Mouse (Mus musculus): ENCODE data around the gene Mlkl. TPM values are rescaled to one million over a fixed set of nuclear protein-coding genes. Genes with fewer than 3 reads are reported as not detected.

Gene Mlkl
- total RNA-seq (2021), result 10 to 100 TPM; 12.8 to 13.4 TPM
- long read RNA-seq, experiment 1, transcript Mlkl-202 (11 exons, 1,976 nt), result major isoform, 6 of 11 reads
- long read RNA-seq, experiment 1, partial matches to known transcripts, result 1 of 11 reads
- long read RNA-seq, experiment 1, other reads (novel, unspliced or antisense), result 4 of 11 reads
- long read RNA-seq, experiment 2, transcript Mlkl-202 (11 exons, 1,976 nt), result major isoform, 8 of 13 reads
- long read RNA-seq, experiment 2, partial matches to known transcripts, result 1 of 13 reads
- long read RNA-seq, experiment 2, other reads (novel, unspliced or antisense), result 3 of 13 reads

DNA sequence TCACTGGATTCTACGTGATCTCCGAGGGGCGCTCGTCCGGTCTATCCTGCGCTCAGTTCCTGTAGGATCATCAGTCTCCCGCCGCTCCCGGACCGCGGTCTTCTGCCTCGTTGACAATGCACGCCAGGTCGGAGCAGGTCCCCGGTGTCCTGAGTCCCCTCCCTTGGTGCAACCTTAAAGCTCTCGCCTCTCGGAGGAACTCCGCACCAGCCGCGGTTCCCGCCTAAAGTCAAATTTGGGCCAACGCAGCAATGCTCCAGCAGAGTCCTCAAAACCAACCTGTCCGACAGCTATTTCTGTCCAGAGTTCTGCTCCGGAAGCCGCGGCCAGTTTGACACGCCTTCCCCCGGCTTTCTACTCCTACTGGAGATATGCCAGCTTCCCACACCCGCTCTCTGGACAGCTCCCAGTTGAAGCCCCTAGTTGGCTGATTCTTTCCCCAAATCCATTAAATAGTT lies at the start of gene Mlkl:
Gene Mlkl (minus strand): TSS at position 288 of the 458 bp plus-strand sequence.
- peak; percentile 39 to 44 for DNase-seq (ENCODE audit: low spot score in 2 of 2)

GRCm38 (mm10) chr8:111385915-111386314 lies 47.9 kb upstream of the Mlkl start:
- no peak for DNase-seq (ENCODE audit: low spot score in 2 of 2)

DNA sequence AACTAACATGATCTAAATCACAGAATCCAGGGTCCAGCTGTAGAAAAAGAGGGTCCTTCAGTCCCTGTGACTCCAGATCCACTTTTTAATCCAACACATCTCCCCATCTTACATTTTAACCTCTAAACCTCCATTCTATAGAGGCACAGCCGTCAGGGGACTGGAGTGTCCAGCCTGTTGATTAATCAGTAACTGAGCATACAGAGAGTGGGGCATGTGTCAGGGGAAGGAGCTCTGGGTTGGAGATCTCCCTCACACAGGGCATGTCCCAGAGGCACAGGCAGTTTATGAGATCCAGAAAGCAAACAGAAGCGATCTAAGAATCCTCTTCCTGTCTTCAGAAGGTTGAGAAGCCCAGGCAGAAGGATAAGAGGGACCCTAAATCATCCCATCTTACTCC lies 46.7 kb upstream of the Mlkl start:
- no peak for DNase-seq (ENCODE audit: low spot score in 2 of 2)

DNA sequence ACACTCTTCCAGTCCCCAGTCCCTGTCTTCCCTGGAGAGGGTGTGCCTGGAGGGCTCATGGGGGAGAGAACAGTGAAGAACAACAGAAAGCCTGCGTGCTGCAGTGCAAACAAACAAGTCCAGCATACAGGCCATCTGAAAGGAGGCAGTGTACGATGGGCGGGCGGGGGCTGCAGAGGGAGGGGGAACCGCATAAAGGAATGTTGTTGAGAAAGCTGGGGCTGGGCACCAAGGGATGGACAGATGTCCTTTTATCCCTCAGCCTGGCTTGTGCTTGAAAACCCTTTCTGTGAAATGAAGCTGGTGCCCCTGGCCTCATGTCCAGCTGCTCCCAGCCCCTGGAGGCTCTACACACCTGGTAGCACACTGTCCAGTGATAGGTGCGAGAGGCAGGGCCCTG lies 37.2 kb upstream of the Mlkl start:
- DNase-seq (ENCODE audit: low spot score in 2 of 2), result no peak

DNA sequence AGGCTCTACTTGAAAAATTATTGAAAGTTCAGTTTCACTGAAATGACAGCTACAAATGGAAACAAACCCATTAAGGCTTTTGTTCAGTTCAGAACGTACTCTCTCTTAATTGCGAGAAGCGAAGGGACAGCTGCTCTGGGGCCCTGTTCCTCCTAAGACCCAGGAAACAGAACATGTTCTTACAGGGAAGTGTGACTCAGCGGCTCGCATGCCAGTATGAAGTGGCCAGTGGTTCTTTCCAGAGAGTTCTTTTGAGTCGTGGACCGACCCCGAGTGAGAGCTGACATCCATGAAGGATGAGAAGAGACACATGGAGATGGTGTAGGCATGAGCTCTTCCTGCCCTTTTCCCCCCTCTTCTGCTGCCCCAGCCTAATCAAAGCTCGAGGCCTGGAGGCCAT lies 31.7 kb upstream of the Mlkl start:
- DNase-seq (ENCODE audit: low spot score in 2 of 2), result no peak

DNA sequence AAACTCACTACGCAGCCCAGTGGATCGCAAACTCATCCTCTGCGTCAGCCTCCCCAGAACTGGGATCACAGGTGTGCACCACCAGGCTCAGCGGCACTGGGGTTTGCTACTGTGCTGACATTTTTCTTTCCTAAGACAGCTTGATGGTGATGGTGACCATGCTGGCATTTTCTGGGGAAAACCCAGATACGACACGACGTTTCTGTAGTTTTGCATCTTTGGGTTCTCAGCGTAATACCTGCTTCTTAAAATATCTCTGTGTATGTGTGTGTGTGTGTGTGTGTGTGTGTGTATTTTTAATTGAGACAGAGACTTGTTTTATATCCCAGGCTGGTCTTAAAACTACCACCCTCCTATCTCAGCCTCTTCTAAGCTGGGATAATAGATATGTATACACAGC lies 29.4 kb upstream of the Mlkl start:
- no peak for DNase-seq (ENCODE audit: low spot score in 2 of 2)

- no peak for DNase-seq (ENCODE audit: low spot score in 2 of 2)
Observed at GRCm38 (mm10) chr8:111366610-111367234, 28.7 kb upstream of the Mlkl start.

DNA sequence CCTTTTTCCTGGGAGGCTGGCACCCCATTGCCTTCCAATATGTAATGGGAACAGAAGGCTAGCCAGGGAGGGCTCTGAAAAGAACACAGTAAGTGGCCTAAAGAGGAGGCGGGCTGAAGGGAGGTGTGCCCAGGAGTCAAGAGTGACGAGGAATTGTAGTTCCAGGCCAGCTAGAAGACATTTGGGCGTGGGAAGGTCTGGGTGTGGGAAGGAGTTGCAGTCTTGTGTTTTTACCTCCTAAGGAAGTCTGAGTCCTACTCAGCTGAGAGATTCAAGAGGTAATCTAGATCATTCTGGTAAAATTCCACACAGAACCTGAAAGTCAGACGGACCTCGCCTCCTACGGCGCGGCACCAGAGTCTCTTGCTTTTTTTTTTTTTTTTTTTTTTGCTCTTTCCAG lies 25.5 kb upstream of the Mlkl start:
- no peak for DNase-seq (ENCODE audit: low spot score in 2 of 2)

GRCm38 (mm10) chr8:111360579-111361209 lies 22.7 kb upstream of the Mlkl start:
- no peak for DNase-seq (ENCODE audit: low spot score in 2 of 2)

GRCm38 (mm10) chr8:111359936-111360335 lies 22.0 kb upstream of the Mlkl start:
- no peak for DNase-seq (ENCODE audit: low spot score in 2 of 2)

DNA sequence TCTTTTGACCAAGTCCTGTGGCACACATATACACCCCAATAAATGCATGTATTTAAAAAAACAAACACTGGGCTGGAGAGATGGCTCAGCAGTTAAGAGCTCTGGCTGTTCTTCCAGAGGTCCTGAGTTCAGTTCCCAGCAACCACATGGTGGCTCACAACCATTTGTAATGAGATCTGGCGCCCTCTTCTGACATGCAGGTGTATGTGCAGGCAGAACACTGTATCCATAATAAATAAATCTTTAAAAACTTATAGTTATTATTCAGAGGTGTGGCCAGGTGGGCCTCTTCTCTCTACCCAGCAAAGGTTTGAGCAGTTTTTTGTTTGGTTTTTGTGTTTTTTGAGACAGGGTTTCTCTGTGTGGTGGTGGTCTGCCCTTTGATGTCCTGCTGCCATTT lies 20.9 kb upstream of the Mlkl start:
- DNase-seq (ENCODE audit: low spot score in 2 of 2), result no peak

GRCm38 (mm10) chr8:111357433-111357832 lies 19.5 kb upstream of the Mlkl start:
- no peak for DNase-seq (ENCODE audit: low spot score in 2 of 2)

GRCm38 (mm10) chr8:111353497-111353896 lies 15.5 kb upstream of the Mlkl start:
- DNase-seq (ENCODE audit: low spot score in 2 of 2), result no peak

GRCm38 (mm10) chr8:111352289-111352688 lies 14.3 kb upstream of the Mlkl start:
- no peak for DNase-seq (ENCODE audit: low spot score in 2 of 2)

- DNase-seq (ENCODE audit: low spot score in 2 of 2), result no peak
Observed at GRCm38 (mm10) chr8:111350577-111350976, 12.6 kb upstream of the Mlkl start.

- peak; percentile 59 to 73 for DNase-seq (ENCODE audit: low spot score in 2 of 2)
Observed at GRCm38 (mm10) chr8:111343225-111343624, 5.2 kb upstream of the Mlkl start.

DNA sequence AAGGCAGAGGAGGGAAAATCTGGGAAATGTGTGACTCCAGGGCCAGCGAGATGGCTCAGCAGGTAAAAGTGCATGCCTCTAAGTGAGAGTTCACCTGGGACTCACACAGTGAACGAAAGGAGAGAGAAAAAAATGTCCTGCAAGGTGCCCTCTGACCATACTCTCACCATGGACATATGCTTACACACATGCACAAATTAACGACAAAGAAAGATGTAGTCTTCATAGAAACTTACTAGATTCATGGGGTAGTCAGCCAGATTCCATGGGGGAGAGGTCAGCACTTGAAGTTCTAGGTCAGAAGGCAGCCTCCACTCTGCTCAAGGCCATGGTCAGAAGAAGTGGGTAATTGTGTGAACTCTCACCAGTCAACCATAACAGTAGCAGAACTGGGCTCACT lies 2.2 kb upstream of the Mlkl start:
- DNase-seq (ENCODE audit: low spot score in 2 of 2), result no peak

DNA sequence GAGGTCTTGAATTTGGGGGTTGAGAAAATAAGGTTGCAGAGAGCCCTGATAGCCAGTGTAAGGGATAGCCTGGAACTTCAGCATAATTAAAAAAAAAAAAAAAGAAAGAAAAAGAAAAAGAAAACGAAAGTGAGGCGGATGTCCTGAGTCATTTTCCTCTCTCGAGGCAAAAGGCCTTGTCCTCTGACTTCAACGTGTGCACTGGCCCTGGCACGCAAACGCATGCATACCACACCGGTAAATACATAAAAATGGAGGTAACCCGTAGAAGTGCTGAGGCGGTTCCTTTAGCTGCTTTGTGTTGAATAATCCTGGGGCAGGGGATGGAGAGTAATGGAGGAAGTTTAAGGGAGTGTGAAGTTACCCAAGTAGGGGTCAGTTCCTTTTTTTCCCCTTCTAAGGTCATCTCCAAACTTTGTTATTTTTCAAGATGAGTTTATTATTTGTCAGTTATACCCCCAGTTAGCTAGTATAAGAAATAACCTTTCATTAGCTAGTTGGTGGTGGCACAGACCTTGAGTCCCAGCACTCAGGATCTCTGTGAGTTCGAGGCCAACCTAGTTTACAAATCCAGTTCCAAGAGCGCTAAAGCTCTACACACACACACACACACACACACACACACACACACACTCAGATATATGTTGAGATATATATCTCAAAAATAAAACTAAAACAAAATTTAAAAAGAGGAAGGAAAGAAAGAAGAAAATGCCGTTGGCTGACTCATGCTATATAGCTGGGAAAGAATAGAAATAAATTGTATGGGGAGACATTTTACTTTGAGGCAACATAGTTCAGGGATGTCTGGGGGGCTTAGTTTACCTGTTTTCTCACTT lies 612 bp upstream of the Mlkl start:
- DNase-seq (ENCODE audit: low spot score in 2 of 2), result no peak

DNA sequence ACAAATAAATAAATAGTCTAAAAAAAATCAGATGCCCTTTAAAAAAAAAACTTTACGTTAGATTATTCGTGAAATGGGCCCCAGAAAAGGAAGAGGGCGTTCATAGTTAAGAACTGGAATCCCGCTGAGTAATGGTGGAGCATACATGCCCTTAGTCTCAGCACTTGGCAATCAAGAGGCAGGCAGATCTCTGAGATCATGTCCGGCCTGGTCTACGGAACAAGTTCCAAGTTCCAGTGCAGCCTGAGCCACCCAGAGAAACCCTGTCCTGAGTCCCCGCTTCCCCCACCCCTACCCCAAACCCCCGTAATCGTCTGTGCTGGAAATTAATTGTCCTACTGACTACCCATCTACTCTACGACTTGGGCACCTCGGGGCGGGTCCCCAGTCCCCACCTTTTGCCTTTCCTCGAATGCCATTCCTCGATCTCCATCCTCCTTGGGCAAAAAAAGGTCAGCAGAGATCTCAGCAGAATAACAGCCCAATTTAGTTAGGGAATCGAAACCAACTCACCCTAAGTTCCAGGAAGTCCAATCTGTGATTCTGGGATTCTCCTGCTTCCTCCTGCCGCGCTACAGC lies 577 bp downstream of the Mlkl start:
- no peak for DNase-seq (ENCODE audit: low spot score in 2 of 2)

DNA sequence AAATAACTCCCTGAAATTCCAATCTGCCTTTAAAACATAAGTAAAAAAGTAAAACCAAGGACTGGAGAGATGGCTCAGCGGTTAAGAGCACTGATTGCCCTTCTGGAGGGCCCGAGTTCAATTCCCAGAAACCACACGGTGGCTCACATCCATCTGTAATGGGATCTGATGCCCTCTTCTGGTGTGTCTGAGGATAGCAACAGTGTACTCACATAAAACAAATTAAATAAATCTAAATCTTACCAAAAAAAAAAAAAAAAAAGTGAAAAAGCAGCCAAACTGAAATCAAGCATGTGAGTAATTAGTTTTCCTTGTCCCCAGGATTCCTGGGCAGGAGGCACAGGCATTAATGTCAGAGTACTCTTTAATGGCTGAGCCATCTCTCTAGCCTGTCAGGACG lies 1.3 kb downstream of the Mlkl start:
- DNase-seq (ENCODE audit: low spot score in 2 of 2), result no peak

DNA sequence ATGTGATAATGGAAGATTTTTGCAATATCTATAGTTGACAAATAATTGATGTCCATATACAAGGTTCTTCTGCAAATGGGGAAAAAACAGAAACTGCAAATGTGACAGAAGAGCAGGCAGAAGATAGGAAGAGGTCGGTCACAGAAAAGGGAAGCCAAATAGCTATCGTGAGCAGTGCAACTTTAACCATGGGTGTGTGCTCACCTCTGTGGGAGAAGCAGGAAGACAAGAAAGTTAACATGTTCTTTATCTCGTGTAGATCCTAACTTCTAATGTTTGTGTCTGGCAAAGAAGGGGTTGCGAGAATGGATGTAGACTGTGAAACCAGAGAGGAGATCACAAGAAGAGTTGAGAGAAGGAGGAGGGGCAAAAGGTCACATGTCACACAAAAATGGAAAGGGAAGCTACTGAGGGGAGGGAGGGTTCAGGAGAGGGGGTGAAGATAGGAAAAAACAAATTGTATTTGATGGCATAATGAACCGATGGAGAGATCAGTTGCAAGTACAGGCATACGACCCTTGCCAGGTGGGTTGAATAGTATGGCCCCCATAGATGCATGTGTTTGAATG lies 12.7 kb downstream of the Mlkl start:
- no peak for DNase-seq (ENCODE audit: low spot score in 2 of 2)
